Mouse (Mus musculus) liver, embryonic 15.5 days (tissue): ENCODE measurements around the gene Tab2. TPM values are rescaled to one million over a fixed set of nuclear protein-coding genes. Genes with fewer than 3 reads are reported as not detected.

Experiments
- ATAC-seq: fragments of 200-750 bp; cut with Nextera tagmentation; 2 replicates; pipeline ENCODE4 v1.8.0; 2017; ENCODE audit warnings: moderate number of reproducible peaks, mild to moderate bottlenecking, moderate library complexity; ENCODE audit not compliant: insufficient read depth
- H3K27ac ChIP-seq: fragments of 300-500 bp; sonication (generic); replicated peaks from 2 replicates; pipeline ENCODE4 v1.5.1; 2015; ENCODE audit warnings: mild to moderate bottlenecking, inconsistent platforms
- H3K27me3 ChIP-seq: fragments of 300-500 bp; sonication (generic); 2 replicates; pipeline ENCODE4 v1.6.1; 2015; ENCODE audit warnings: mild to moderate bottlenecking, inconsistent platforms
- H3K36me3 ChIP-seq: fragments of 300-500 bp; sonication (generic); replicated peaks from 2 replicates; pipeline ENCODE4 v1.6.1; 2015; ENCODE audit warnings: moderate library complexity, mild to moderate bottlenecking, inconsistent platforms
- H3K4me1 ChIP-seq: fragments of 300-500 bp; sonication (generic); replicated peaks from 2 replicates; pipeline ENCODE4 v1.6.1; 2015; ENCODE audit warnings: inconsistent platforms
- H3K4me2 ChIP-seq: fragments of 300-500 bp; sonication (generic); 2 replicates; pipeline ENCODE4 v1.6.1; 2015; ENCODE audit warnings: moderate library complexity, mild to moderate bottlenecking, inconsistent platforms
- H3K4me3 ChIP-seq: fragments of 300-500 bp; sonication (generic); replicated peaks from 2 replicates; pipeline ENCODE4 v1.5.1; 2015; ENCODE audit warnings: mild to moderate bottlenecking, inconsistent platforms
- H3K9ac ChIP-seq: fragments of 300-500 bp; sonication (generic); 2 replicates; pipeline ENCODE4 v1.6.1; 2015; ENCODE audit warnings: moderate library complexity, mild to moderate bottlenecking, inconsistent platforms
- H3K9me3 ChIP-seq: fragments of 300-500 bp; sonication (generic); replicated peaks from 2 replicates; pipeline ENCODE4 v1.6.1; 2016; ENCODE audit warnings: inconsistent platforms
- whole genome bisulfite sequencing: fragments of 180-500 bp; shearing (Covaris S2); methylation state at CpG from one replicate; pipeline ENCODE4 v1.1.7; 2015; ENCODE audit warnings: mixed read lengths; ENCODE audit not compliant: insufficient replicate concordance; 5-methylcytosine and 5-hydroxymethylcytosine counted together
- polyA plus RNA-seq: library from polyadenylated mRNA; unstranded; fragments of >200 nt; fragmentation: Nextera tagmentation; extraction: Ambion mirVana; gene quantifications from 2 replicates; pipeline ENCODE4 v1.2.1, GENCODE M21; 2015

Gene Tab2
- polyA plus RNA-seq, 1 experiment from 2014 or later = 7.9 TPM

- ATAC-seq = no peak
- no peak overlapping the region for H3K9ac ChIP-seq
- H3K9me3 ChIP-seq = no peaks in the 10 kb centered on the region
- H3K4me1 ChIP-seq = peaks cover 6% of the 10 kb centered on the region
- no peak overlapping the region for H3K27ac ChIP-seq
- 59% methylated on average over 3 of the region's 3 CpGs for WGBS
- H3K4me3 ChIP-seq = no peak overlapping the region
- H3K27me3 ChIP-seq = no peaks in the 10 kb centered on the region
- H3K36me3 ChIP-seq = peaks cover 12% of the 10 kb centered on the region
- H3K4me2 ChIP-seq = no peak overlapping the region
Measured at GRCm38 (mm10) chr10:7943006-7943405, 13.0 kb downstream of the Tab2 start.

GRCm38 (mm10) chr10:7936556-7937192 is 19.4 kb downstream of the Tab2 start:
- no peaks in the 10 kb centered on the region for H3K27me3 ChIP-seq
- H3K4me1 ChIP-seq = peaks cover 21% of the 10 kb centered on the region
- H3K4me3 ChIP-seq = no peak overlapping the region
- 0 out of 2 replicates have a peak, but pooled peaks cover 12% of the 10 kb centered on the region for H3K36me3 ChIP-seq
- no peak overlapping the region for H3K9ac ChIP-seq
- no peaks in the 10 kb centered on the region for H3K9me3 ChIP-seq
- 54% methylated on average over 6 of the region's 6 CpGs for WGBS
- H3K4me2 ChIP-seq = no peak overlapping the region
- no peak for ATAC-seq
- H3K27ac ChIP-seq = no peak overlapping the region

- Histone ChIP-seq H3K36me3 (0 out of 2 replicates have a peak, but pooled peaks cover 4% of the 10 kb centered on the region), H3K4me3 (no peak overlapping the region), H3K9ac (no peak overlapping the region), H3K27ac (no peak overlapping the region), H3K9me3 (no peaks in the 10 kb centered on the region), H3K27me3 (no peaks in the 10 kb centered on the region), H3K4me2 (no peak overlapping the region), H3K4me1 (peaks cover 18% of the 10 kb centered on the region)
- no peak for ATAC-seq
- WGBS = 70% methylated on average over 2 of the region's 2 CpGs
Measured at GRCm38 (mm10) chr10:7932958-7933357, 23.1 kb downstream of the Tab2 start.

GRCm38 (mm10) chr10:7928996-7929395 is 27.0 kb downstream of the Tab2 start:
- Histone ChIP-seq H3K27ac (no peak overlapping the region), H3K4me3 (no peak overlapping the region), H3K4me1 (peaks cover 3% of the 10 kb centered on the region; the same call in 1 of the 2 replicates), H3K4me2 (no peak overlapping the region), H3K36me3 (0 out of 2 replicates have a peak, but pooled peaks cover 11% of the 10 kb centered on the region), H3K9me3 (no peaks in the 10 kb centered on the region), H3K27me3 (no peaks in the 10 kb centered on the region), H3K9ac (no peak overlapping the region)
- 57% methylated on average over 9 of the region's 9 CpGs for WGBS
- ATAC-seq = no peak

- Histone ChIP-seq H3K9ac (no peak overlapping the region), H3K27ac (no peak overlapping the region), H3K27me3 (no peaks in the 10 kb centered on the region), H3K4me3 (no peak overlapping the region), H3K4me2 (no peak overlapping the region), H3K36me3 (peaks cover 23% of the 10 kb centered on the region), H3K4me1 (no peaks in the 10 kb centered on the region), H3K9me3 (no peaks in the 10 kb centered on the region)
- ATAC-seq = no peak
- 80% methylated on average over 11 of the region's 11 CpGs for WGBS
Measured at GRCm38 (mm10) chr10:7925481-7925880, 30.5 kb downstream of the Tab2 start.

GRCm38 (mm10) chr10:7923433-7923832 is 32.6 kb downstream of the Tab2 start:
- H3K4me3 ChIP-seq = no peak overlapping the region
- no peaks in the 10 kb centered on the region for H3K4me1 ChIP-seq
- H3K27ac ChIP-seq = no peak overlapping the region

GRCm38 (mm10) chr10:7911268-7911667 is 44.8 kb downstream of the Tab2 start:
- H3K27me3 ChIP-seq = no peaks in the 10 kb centered on the region
- no peak overlapping the region for H3K9ac ChIP-seq
- H3K4me2 ChIP-seq = no peak overlapping the region
- H3K4me3 ChIP-seq = no peak overlapping the region
- H3K27ac ChIP-seq = no peak overlapping the region
- ATAC-seq = no peak
- no peaks in the 10 kb centered on the region for H3K4me1 ChIP-seq
- no peaks in the 10 kb centered on the region for H3K9me3 ChIP-seq
- 84% methylated on average over 10 of the region's 10 CpGs for WGBS
- H3K36me3 ChIP-seq = peaks cover 64% of the 10 kb centered on the region

More at GRCm38 (mm10) chr10:7923433-7923832, 32.6 kb downstream of the Tab2 start:
- Histone ChIP-seq H3K27me3 (no peaks in the 10 kb centered on the region), H3K9me3 (no peaks in the 10 kb centered on the region), H3K9ac (no peak overlapping the region), H3K4me2 (no peak overlapping the region), H3K36me3 (peaks cover 42% of the 10 kb centered on the region)
- 90% methylated on average over 1 of the region's 1 CpGs for WGBS
- no peak for ATAC-seq

GRCm38 (mm10) chr10:7907151-7907550 is 48.9 kb downstream of the Tab2 start:
- no peak overlapping the region for H3K4me3 ChIP-seq
- 78% methylated on average over 12 of the region's 12 CpGs for WGBS
- H3K9ac ChIP-seq = no peak overlapping the region
- H3K36me3 ChIP-seq = peaks cover 66% of the 10 kb centered on the region
- no peak for ATAC-seq
- no peaks in the 10 kb centered on the region for H3K27me3 ChIP-seq
- no peaks in the 10 kb centered on the region for H3K9me3 ChIP-seq
- H3K4me1 ChIP-seq = no peaks in the 10 kb centered on the region
- H3K27ac ChIP-seq = no peak overlapping the region
- no peak overlapping the region for H3K4me2 ChIP-seq

GRCm38 (mm10) chr10:7904157-7904556 is 51.9 kb downstream of the Tab2 start:
- H3K36me3 ChIP-seq = peaks cover 47% of the 10 kb centered on the region
- 80% methylated on average over 5 of the region's 5 CpGs for WGBS

GRCm38 (mm10) chr10:7900719-7901627 is 55.1 kb downstream of the Tab2 start:
- Histone ChIP-seq H3K4me1 (no peaks in the 10 kb centered on the region), H3K9me3 (no peaks in the 10 kb centered on the region), H3K27ac (no peak overlapping the region), H3K4me2 (no peak overlapping the region), H3K4me3 (no peak overlapping the region), H3K36me3 (peaks cover 20% of the 10 kb centered on the region), H3K9ac (no peak overlapping the region), H3K27me3 (no peaks in the 10 kb centered on the region)
- ATAC-seq = no peak
- WGBS = 76% methylated on average over 14 of the region's 14 CpGs

More at GRCm38 (mm10) chr10:7904157-7904556, 51.9 kb downstream of the Tab2 start:
- no peak overlapping the region for H3K4me2 ChIP-seq
- no peak overlapping the region for H3K4me3 ChIP-seq
- no peaks in the 10 kb centered on the region for H3K27me3 ChIP-seq
- no peaks in the 10 kb centered on the region for H3K4me1 ChIP-seq
- H3K9me3 ChIP-seq = no peaks in the 10 kb centered on the region
- H3K9ac ChIP-seq = no peak overlapping the region
- H3K27ac ChIP-seq = no peak overlapping the region
- no peak for ATAC-seq

- Histone ChIP-seq H3K4me2 (no peak overlapping the region), H3K36me3 (no peaks in the 10 kb centered on the region), H3K4me3 (no peak overlapping the region), H3K27me3 (no peaks in the 10 kb centered on the region), H3K9ac (no peak overlapping the region), H3K9me3 (no peaks in the 10 kb centered on the region), H3K27ac (no peak overlapping the region), H3K4me1 (no peaks in the 10 kb centered on the region)
- ATAC-seq = no peak
- WGBS = 48% methylated on average over 11 of the region's 11 CpGs
Measured at GRCm38 (mm10) chr10:7888256-7888868, 67.7 kb downstream of the Tab2 start.
